Mouse (Mus musculus) kidney, adult 11 months (tissue): ENCODE data around the gene Tmem185b.
A peak's percentile ranks its signal among the peaks of the same experiment; 100 is the strongest.

Source experiments
- DNase-seq: peaks from one replicate; pipeline ENCODE4 v3.0.0; 2022

Gene Tmem185b

GRCm38 (mm10) chr1:119540836-119541557, 15.0 kb downstream of the Tmem185b start:
- DNase-seq = peak; percentile 88

GRCm38 (mm10) chr1:119541570-119541969, 15.6 kb downstream of the Tmem185b start:
- no peak for DNase-seq

- no peak for DNase-seq
Observed at GRCm38 (mm10) chr1:119543316-119543715, 17.4 kb downstream of the Tmem185b start.

- no peak for DNase-seq
Observed at GRCm38 (mm10) chr1:119544611-119545155, 18.7 kb downstream of the Tmem185b start.

GRCm38 (mm10) chr1:119545164-119545563, 19.2 kb downstream of the Tmem185b start:
- DNase-seq = no peak

- DNase-seq = peak; percentile 1
Observed at GRCm38 (mm10) chr1:119545671-119546070, 19.7 kb downstream of the Tmem185b start.

- peak; percentile 1 for DNase-seq
Observed at GRCm38 (mm10) chr1:119546490-119546889, 20.5 kb downstream of the Tmem185b start.

- peak; percentile 67 for DNase-seq
Observed at GRCm38 (mm10) chr1:119548668-119549326, 22.8 kb downstream of the Tmem185b start.

GRCm38 (mm10) chr1:119549327-119549689, 23.3 kb downstream of the Tmem185b start:
- no peak for DNase-seq

GRCm38 (mm10) chr1:119550064-119550463, 24.1 kb downstream of the Tmem185b start:
- no peak for DNase-seq

GRCm38 (mm10) chr1:119551651-119552050, 25.7 kb downstream of the Tmem185b start:
- peak; percentile 48 for DNase-seq

- no peak for DNase-seq
Observed at GRCm38 (mm10) chr1:119555651-119556050, 29.7 kb downstream of the Tmem185b start.

GRCm38 (mm10) chr1:119557641-119558395, 31.9 kb downstream of the Tmem185b start:
- DNase-seq = no peak

- peak; percentile 43 for DNase-seq
Observed at GRCm38 (mm10) chr1:119565531-119565930, 39.6 kb downstream of the Tmem185b start.

- no peak for DNase-seq
Observed at GRCm38 (mm10) chr1:119570134-119570533, 44.2 kb downstream of the Tmem185b start.
